ENCODE assay signal across 10 mouse cellular contexts in genomic region chr13:102573286-102573921, GRCm38 (mm10).
DNase-seq lines count a peak whose midpoint lies in the region; TF ChIP-seq lines count a peak whose summit lies in the region.
"Had no signal": no experiment of that assay in that cellular context is flagged by ENCODE, and none has a peak within 500 bp of the region (broad histone marks: within the 10 kb centered on the region; RNA-seq: fewer than 3 reads in every experiment).

No protein-coding gene starts in this region.

- no peak for TF ChIP-seq POLR2A in heart, adult 2 months (IDR thresholded peaks at IDR 0.05; ENCODE audit: insufficient read depth, low read depth, low read length)

- intact Hi-C loops in heart, adult 2 months (cut with DNase I): no loop called here
- intact Hi-C loops in left cerebral cortex, postnatal 10 days (cut with DNase I): no loop called here

- TF ChIP-seq CTCF in heart, adult 2 months (IDR thresholded peaks at IDR 0.05): no peak

- no peak overlapping the region for H3K4me3 ChIP-seq in heart, adult 2 months
- H3K4me3 ChIP-seq in heart, embryonic 10.5 days: no peak overlapping the region
- H3K4me3 ChIP-seq: heart, embryonic 13.5 days had no signal

- no peak for TF ChIP-seq EP300 in heart, adult 2 months (IDR thresholded peaks at IDR 0.05; ENCODE audit: insufficient read depth, low read depth, low read length)

- DNase-seq in heart, adult 2 months: peak; percentile 46 to 54
- no peak for DNase-seq in heart, embryonic 10.5 days (ENCODE audit: low spot score)
- peak; percentile 63 for DNase-seq in cerebellum, adult 11-12 months
- DNase-seq in gastrocnemius, postnatal 10 days: peak; percentile 22
- DNase-seq in left cerebral cortex, postnatal 10 days (ENCODE audit: extremely low spot score in 1 of 2, low spot score in 2 of 2): peak; percentile 48 to 67
- peak; percentile 60 for DNase-seq in right cerebral cortex, postnatal 25 days
- no peak for DNase-seq in embryo, embryonic 9.5 days (ENCODE audit: extremely low spot score)
- no peak for DNase-seq in testis, postnatal 14 days (ENCODE audit: low spot score)

- WGBS in heart, adult 2 months: 72% methylated on average over 5 of the region's 5 CpGs
- WGBS in heart, embryonic 10.5 days: 78% methylated on average over 5 of the region's 5 CpGs

- peak overlapping the region; percentile 19; the same call in 1 of the 2 replicates for H3K27ac ChIP-seq in heart, adult 2 months
- H3K27ac ChIP-seq in heart, embryonic 10.5 days: no peak overlapping the region
- H3K27ac ChIP-seq: heart, embryonic 13.5 days had no signal

- H3K79me2 ChIP-seq in heart, adult 2 months (replicated peaks; ENCODE audit: control insufficient read depth, insufficient read depth, low read length): no peaks in the 10 kb centered on the region; the same call in 1 of the 2 replicates

- H3K27me3 ChIP-seq in heart, adult 2 months (ENCODE audit: control insufficient read depth, insufficient read depth, low read length): no peaks in the 10 kb centered on the region
- H3K27me3 ChIP-seq in heart, embryonic 10.5 days (ENCODE audit: insufficient read depth, poor library complexity, severe bottlenecking): no peaks in the 10 kb centered on the region
- H3K27me3 ChIP-seq: heart, embryonic 13.5 days had no signal

- no peaks in the 10 kb centered on the region for H3K9me3 ChIP-seq in heart, embryonic 10.5 days
- H3K9me3 ChIP-seq: G1E; heart, embryonic 13.5 days had no signal

- no peak overlapping the region for H3K9ac ChIP-seq in heart, adult 2 months (ENCODE audit: low read depth, low read length)
- H3K9ac ChIP-seq: heart, embryonic 13.5 days had no signal

- no peaks in the 10 kb centered on the region for H3K36me3 ChIP-seq in heart, adult 2 months (ENCODE audit: control insufficient read depth, insufficient read depth, low read length)
- H3K36me3 ChIP-seq in heart, embryonic 10.5 days: no peaks in the 10 kb centered on the region
- H3K36me3 ChIP-seq: G1E; heart, embryonic 13.5 days had no signal

- peaks cover 4% of the 10 kb centered on the region for H3K4me1 ChIP-seq in heart, adult 2 months (ENCODE audit: control insufficient read depth, insufficient read depth, low read length)
- H3K4me1 ChIP-seq in heart, embryonic 10.5 days: no peaks in the 10 kb centered on the region

Comparison
In these comparisons a context has a peak if more than half of its experiments do, and no peak if none do; other contexts are left out.
1. DNase-seq: peak in heart, adult 2 months (2 of 2), cerebellum, adult 11-12 months (single experiment), gastrocnemius, postnatal 10 days (single experiment), left cerebral cortex, postnatal 10 days (2 of 2) and right cerebral cortex, postnatal 25 days (single experiment); none in heart, embryonic 10.5 days (single experiment), embryo, embryonic 9.5 days (single experiment) and testis, postnatal 14 days (single experiment).